Mouse (Mus musculus): ENCODE data around the gene Pcbp3. TPM values are rescaled to one million over a fixed set of nuclear protein-coding genes. Genes with fewer than 3 reads are reported as not detected.

The Pcbp3 gene
- total RNA-seq, 2 experiments from 2014 or later: 59.8 to 72.3 TPM

Other genes starting within 250 kb of the Pcbp3 start
- gene Col6a1, start 235.7 kb downstream of the Pcbp3 start, total RNA-seq (2021): 10 to 100 TPM; 39.4 to 41.8 TPM
- 10 to 100 TPM; 24.3 to 25.5 TPM for gene Slc19a1, start 70.4 kb upstream of the Pcbp3 start, total RNA-seq (2021)
- 1 to 10 TPM; 7.3 to 9.8 TPM for gene Col18a1, start 204.7 kb upstream of the Pcbp3 start, total RNA-seq (2021)